Mouse (Mus musculus) granulocyte monocyte progenitor cell, adult 5-6 weeks (primary cell): ENCODE data around the gene Elfn2. TPM values are rescaled to one million over a fixed set of nuclear protein-coding genes. Genes with fewer than 3 reads are reported as not detected.

Experiments
- ATAC-seq: replicated peaks from 2 replicates; pipeline ENCODE4 v1.8.0; 2016; ENCODE audit warnings: mild to moderate bottlenecking, moderate TSS enrichment, inconsistent platforms; ENCODE audit not compliant: poor library complexity, severe bottlenecking
- total RNA-seq, 2 experiments: library from RNA; stranded (forward) in 1 of 2; stranded (reverse) in 1 of 2; fragments of 200-712, 200-1000 nt in 1 of 2; fragments of >200 nt in 1 of 2; fragmentation: Nextera tagmentation in 1 of 2; gene quantifications; 2 replicates each; pipeline ENCODE4 v1.2.3; 2014 to 2017

The Elfn2 gene
- total RNA-seq, 2 experiments from 2014 or later: not detected

- ATAC-seq: peak; percentile 68
Observed at GRCm38 (mm10) chr15:78690716-78691115, 27.9 kb downstream of the Elfn2 start.

GRCm38 (mm10) chr15:78686910-78687309, 31.7 kb downstream of the Elfn2 start:
- no peak for ATAC-seq

DNA sequence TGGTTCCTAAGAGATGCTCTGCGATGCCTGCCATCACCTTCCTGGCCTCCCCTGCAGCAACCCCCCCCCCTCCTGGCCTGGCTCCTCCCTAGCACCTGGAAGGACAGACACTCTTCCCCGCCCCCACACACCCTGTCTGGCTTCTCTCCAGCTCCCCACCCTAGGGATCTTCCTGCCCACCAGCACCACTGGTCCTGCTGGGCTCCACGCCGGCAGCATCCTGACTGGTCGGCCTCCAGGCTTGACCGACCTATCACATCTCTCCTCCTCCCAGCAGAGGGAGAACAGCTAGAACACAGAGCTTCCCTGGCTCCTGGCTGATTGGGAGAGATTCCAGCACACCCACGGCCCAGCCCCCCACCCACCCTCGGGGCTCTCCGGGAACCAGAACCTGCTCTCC, 34.5 kb downstream of the Elfn2 start:
- no peak for ATAC-seq

GRCm38 (mm10) chr15:78683474-78683873, 35.1 kb downstream of the Elfn2 start:
- ATAC-seq: peak; percentile 40; the same call in 1 of the 2 replicates

GRCm38 (mm10) chr15:78681781-78682180, 36.8 kb downstream of the Elfn2 start:
- ATAC-seq: no peak

DNA sequence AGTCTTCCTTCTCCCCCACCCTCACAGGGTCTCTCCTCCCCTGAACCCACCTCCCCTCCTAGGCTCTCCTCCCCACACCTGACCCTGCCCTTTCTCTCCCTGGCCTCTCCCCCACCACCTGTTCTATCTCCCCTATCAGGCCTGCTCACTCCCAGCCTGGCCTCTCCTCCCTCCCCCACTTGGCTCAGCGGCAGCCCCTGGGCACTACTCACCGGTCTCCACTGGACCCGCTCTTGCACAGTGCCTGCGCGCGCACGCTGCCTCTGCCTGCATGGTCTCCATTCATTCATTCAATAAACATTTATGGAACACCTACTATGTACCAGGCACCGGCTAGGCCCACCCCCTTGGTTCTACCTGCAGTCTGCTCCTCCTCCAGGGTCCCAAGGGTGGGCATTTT, 37.3 kb downstream of the Elfn2 start:
- ATAC-seq: no peak

GRCm38 (mm10) chr15:78680291-78680690, 38.3 kb downstream of the Elfn2 start:
- ATAC-seq: no peak

- no peak for ATAC-seq
Observed at GRCm38 (mm10) chr15:78677708-78678107, 40.9 kb downstream of the Elfn2 start.

- no peak for ATAC-seq
Observed at GRCm38 (mm10) chr15:78677015-78677414, 41.6 kb downstream of the Elfn2 start.

DNA sequence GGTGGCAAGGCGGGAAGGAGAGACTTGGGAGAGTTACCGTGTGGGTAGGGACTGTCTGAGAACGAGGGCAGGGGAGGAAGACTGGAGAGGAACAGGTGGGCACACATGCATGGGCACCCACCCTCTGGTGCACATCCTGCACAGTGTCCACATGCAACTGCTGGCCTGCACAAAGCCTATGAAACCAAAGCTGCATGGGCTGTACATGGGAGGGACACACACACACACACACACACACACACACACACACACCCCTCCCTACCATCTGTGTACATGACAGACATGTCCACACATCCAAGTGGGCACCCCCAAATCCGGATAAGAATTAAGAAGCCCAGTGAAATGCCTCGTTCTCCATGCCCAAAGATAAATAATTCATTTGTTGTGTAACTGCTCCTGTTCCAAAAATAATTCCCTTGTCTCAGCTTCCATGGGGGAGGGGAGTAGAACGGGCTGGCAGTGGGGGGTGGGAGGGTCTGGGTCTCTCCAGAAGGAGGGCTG, 43.6 kb downstream of the Elfn2 start:
- ATAC-seq: no peak

DNA sequence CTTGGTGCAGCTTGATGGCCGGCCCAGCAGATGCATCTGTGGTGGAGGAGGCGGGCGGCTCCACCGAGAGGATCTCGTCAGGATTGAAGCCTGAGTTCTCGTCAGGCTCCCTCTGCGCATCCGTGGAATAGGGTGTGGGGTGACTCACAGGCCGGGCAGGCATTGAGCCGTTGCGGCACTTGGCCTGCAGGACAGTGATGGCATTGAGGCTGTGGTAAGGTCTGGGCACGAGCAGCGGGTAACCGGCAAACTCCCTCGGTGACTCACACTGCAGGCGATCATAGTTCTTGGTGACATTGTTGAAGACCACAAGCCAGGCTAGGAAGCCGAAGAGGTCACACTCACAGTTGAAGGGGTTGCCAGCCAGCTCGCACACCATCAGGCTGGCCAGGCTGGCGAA, 45.1 kb downstream of the Elfn2 start:
- ATAC-seq: no peak; the same call in 1 of the 2 replicates

DNA sequence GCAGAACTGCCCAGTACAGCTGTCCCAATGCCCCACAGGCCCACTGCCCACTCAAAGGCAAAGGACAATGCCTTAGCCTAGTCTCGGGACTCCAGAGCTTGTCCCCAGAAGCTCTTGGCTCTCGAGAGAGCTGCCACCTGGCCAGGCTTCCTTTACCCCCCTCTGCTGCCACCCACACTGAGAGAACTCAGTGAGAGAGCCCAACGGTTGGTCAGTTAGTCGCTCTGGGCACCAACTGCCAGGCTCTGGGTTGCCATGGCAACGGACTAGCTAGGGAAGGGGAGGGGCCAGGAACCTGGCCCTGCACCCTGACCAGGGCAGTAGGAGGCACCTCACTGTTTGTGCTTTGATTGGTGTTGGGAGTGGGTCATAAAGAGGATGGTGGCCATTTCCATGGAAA, 48.2 kb downstream of the Elfn2 start:
- peak; percentile 61 for ATAC-seq

- no peak for ATAC-seq
Observed at GRCm38 (mm10) chr15:78669221-78669871, 49.2 kb downstream of the Elfn2 start.

DNA sequence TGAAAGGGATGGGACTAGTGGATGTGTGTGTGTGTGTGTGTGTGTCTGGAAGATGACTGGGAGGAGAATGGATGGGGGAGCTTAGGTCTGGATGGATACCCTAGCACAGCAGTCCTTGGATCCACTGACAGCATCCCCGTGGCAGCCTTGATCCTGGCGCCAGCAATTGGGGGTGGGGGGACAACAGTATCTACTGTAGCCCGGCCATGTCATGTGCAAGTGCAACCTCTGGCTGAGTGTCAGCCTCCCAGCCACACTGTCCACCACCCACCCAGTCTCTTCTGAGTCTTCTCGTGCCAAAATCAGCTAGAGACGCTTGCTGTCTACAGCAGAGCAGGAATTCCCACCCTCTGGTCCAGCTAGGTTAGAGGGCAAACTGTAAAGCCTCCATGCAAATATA, 54.3 kb downstream of the Elfn2 start:
- ATAC-seq: no peak

DNA sequence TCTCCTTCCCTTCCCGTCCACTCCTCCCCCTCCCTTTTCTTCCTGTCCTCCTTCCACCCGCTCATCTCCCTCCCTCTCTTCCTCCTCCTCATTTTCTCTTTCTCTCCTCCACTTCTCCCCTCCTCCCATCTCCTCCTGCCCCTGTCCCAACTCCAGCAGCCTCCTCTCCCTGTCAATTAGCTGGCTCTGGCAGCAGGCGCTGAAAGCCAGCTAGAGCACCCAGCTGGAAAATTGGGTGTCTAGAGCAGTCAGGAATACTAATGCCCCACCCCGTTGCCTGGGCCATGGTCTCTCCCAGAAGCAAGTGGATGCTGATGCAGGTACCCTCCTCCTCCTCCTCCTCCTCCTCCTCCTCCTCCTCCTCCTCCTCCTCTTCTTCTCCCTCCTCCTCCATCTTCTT, 67.4 kb downstream of the Elfn2 start:
- no peak for ATAC-seq

DNA sequence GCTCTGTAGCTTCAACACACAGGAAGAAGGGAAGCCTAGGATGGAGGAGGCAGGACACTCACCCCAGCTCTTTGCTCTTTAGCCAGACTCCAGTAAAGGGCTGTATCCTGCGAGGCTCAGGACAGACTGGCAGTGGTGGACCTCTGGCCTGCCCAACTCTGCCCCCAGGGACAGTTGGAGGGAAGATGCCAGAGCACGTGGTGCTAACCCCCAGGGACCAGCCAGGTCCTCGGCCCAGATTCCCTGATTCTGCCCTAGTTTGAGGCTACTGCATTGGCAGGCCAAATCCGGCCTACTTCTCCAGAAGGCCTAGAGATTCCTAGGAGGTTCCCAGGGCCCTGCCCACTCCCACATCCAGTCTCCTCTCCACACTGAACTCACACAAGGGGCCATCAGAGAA, 70.8 kb downstream of the Elfn2 start:
- ATAC-seq: no peak

DNA sequence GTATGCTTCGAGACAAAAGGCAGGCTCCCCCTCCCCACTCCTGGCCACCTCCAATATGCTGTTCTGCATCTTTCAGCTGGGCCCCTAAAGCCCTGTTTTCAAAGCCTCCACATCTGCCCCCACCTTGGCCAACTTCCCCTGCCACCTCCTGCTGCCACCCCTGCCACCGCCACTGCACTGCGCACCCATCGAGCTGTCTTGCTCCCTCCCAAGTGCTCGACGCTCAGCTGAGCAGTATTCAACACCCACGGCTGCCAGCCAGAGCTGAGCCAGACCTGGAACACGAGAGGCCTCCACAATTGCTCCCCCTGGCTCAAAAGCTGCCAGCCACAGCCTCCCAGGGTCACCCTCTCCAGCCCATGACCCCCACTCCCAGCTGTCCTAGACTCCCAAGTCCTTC, 74.0 kb downstream of the Elfn2 start:
- no peak for ATAC-seq

DNA sequence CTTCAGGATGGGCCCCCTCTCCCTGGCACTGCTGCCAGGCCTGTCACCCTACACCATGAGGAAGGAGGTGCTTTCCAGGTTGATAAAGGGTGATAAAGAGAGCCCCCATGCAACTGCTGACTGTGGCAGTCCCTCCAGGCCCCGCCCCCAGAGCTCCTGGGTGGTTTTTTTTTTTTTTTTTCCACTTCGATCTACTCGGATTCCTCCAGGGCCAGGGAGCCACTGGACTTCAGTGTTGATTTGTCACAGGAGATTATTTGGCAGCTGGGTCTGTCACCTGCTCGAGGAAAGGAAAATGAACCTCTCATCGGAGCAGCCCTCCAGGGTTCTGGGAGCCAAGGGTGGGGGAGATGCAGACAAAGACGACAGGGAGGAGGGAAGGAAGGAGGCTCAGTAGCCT, 74.9 kb downstream of the Elfn2 start:
- no peak for ATAC-seq

DNA sequence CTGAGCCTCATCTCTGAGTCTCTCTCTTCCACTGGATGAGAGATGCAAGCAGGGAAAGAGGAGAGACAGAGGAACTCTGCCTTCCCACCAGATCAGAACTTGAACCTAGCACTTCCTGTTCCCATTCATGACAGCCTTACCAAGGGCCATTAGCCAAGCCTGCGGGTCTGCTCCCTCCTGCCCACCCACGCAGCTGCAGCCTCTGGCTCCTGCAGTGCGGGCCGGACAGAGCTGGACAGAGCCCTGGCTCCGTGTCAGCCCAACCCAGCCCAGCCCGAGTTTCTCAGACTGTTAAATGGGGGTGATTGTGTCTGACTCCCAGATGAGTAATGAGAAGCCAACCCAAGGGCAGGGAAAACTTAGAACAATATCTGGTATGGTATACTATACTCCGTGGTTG, 83.3 kb downstream of the Elfn2 start:
- ATAC-seq: no peak

GRCm38 (mm10) chr15:78634095-78634737, 84.4 kb downstream of the Elfn2 start:
- no peak for ATAC-seq

DNA sequence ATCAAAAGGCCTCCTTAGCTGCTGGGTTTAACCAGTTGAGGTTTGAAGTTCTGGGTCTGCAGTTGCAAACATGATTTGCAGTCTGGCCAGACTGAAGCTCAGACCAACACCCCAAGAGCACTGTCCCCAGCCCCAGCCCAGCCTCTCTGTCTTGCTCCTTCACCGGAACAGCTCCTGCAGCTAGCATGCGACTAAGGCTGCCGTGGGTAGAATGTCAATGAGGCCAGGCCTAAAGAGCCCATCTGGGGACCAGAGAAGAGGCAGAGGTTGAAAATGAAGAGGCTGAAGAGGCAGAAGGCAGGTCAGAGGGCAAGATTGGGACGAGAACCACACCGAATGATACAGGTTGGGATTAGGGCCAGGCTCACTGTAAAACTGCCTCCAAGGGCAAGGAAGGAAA, 85.2 kb downstream of the Elfn2 start:
- no peak for ATAC-seq

DNA sequence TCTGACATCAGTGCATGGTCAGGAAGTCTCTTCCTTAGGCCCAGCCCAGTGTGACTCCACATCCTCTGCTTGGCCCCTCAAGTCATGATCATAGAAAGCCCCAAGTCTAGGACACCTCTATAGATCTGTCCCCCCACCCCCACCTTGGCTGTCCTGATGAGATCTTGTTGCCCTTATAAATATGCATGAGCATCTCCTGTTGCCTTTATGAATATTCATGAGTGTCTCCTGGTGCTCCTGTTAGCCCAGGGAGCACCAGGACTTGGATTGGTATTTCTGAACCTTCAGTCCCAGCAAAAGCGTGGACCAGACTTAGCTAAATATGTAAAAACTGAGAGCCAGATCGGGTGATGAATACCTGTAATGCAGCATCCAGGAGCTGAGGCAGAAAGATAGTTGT, 86.2 kb downstream of the Elfn2 start:
- ATAC-seq: no peak
